Mouse (Mus musculus) kidney, adult 18-20 months (tissue): Measurements from ENCODE around the gene Gm38392.
A peak's percentile ranks its signal among the peaks of the same experiment; 100 is the strongest.

ENCODE experiments used
- DNase-seq: peaks from one replicate; pipeline ENCODE4 v3.0.0; 2021

Gene Gm38392

DNA sequence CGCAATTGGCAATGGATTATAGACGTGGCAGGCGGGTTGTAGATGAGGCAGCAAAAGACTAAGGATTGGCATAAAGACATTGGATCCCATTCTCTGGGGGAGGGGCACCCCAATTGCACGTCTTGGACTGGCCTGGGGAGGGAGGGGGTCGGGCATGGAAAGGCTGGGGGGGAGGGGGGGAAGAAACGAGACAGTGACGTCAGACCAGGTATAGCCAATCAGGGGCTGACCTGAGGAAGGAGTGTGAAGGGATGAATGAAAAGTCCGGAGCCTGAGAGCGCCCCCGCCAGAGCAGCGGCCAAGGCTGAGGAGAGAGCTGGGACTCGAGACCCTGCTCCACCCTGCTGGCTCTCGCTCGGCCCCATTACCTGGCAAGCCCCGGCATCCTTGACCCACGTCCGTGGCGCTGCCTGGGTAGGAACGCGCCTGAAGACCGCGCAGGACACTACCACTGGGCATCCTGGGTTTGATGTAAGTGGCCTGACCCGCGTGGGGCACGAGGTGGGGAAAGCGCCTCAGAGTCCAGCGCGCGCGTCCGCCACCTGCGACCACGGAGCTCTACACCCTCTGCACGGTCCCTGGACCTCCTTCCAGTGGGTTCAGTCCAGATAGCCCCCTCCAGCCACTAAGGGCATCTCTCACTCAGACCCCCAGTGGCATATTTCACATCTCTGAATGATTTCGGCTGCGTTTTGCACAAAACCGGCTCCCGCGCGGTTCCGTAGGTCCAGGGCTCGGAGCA is 72.6 kb downstream of the Gm38392 start:
- no peak for DNase-seq

DNA sequence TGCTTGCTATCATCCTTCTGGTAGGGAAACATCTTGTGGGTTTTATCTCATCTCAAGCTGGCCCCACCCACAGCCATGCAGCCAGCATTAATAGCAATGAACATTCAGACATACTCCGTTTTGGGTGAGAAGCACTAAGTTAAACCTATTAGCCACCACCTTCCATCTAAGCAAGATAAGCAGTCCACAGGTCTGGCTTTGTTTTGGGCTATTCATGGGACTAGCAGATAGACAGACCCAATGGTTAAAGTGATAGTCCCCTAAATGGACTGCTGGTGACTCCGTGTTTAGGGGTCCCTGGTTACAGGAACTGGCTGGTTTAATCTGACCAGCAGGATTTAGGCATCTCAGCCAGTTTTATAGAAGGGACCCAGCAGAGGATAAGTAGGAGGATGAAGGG is 74.0 kb downstream of the Gm38392 start:
- no peak for DNase-seq

DNA sequence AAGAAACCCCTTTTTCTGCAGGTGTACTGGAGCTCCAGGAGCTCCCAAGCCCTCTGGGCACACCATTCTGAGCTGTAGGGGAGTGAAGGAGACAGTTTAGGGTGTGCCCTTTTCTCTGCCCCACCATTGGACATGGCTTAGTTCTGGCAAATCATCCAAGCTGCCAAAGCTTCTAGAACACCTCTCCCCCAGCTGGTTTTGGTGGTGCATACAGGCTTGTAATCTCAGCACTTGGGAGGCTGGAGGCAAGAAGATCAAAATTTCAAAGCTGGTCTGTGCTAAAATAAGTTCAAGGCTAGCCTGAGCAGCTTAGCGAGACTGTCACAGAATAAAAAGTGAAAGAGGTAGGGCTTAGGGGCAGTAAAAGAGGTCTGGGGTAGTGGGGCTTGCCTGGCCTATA is 74.7 kb downstream of the Gm38392 start:
- DNase-seq: no peak

DNA sequence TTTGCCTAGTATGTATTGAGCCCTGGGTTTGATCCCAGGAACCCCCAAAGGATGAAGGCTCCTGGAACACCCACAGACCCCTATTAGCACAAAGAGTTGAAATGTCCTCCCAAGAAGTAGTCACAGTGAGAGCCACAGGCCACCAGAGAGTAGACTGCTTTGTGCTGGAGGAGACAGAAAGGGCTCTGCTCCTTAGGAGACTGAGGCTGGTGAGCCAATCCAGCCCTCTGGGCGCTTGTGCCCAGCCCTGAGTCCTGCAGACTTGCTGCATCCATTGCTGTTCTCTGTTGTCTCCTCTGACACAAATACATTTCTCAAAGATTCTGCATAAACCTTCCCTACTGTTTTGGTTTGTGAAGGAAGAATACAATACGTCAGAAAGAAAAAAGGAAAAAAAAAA is 76.1 kb downstream of the Gm38392 start:
- DNase-seq: no peak

DNA sequence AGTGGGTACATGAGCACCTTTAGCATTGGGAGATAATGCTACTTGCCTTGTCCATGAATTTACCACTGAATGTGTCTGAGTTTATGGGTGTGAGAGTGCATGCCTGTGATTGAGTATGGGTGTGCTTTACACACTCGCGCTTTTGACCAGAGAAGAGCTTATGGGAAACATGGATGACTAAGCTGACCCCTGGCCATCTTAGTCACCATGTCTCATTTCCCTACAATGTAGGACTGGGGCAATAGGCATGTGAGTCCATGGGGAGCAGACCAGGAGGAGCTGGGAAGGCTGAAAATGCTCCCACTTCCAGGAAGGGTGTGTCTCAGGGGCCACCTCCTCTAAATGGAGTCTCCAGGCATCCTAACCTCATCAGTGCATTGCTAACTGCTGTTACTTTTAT is 76.9 kb downstream of the Gm38392 start:
- DNase-seq: no peak

GRCm38 (mm10) chr3:88209306-88209705 is 77.7 kb downstream of the Gm38392 start:
- DNase-seq: no peak

DNA sequence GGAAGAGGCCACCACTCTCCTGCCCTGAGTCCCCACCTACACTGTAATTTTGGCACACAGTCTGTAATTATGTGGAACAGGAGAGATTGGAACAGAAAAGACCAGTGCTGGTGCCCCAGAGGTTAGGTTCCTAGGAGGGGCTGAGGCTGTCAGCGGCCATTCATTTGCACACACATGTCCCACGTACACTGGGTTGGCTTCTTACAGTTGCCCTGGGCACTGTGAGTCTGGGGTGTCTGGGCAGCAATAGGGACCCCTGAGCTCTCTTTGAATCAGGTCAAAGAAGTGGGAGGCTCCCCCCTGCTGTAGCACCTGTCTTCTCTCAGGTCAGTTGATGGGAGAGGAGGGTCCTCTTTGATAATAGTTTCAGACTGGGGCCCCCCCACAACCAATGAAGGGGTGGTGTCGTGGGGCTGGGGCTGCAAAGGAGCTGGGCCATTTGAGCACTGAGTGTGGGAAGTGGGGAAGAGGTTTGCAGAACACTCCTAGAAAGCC is 78.7 kb downstream of the Gm38392 start:
- no peak for DNase-seq

DNA sequence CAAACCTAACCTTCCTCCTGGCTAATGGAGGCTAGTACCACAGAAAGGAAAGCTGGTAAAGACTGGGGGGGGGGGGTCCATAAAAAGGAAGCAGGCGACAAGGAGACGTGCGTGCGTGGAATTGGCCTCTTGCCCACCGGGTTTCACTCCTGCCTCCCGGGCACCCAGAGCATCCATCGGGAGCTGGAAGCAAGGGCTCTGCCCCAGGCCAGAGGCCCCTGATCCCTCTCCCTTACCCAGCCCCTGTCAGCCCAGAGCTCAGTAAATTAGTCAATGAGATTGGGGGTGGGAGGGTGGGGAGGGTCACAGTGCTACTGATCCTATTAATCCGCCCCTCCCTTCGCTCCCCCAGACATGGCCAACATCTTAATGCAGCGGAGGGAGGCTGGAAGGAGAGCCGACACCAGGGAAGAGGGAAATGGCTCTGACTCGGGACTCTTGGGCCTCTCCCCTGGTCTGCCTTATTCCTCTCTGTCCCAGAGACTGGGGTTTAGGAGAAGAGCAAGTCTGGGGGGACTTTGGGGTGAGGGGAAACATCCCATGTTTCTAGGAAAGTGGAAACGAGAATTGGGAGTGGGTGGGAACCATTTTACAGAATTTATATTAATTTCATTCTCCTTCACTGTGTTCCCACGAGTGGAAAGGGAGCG is 79.4 kb downstream of the Gm38392 start:
- no peak for DNase-seq

DNA sequence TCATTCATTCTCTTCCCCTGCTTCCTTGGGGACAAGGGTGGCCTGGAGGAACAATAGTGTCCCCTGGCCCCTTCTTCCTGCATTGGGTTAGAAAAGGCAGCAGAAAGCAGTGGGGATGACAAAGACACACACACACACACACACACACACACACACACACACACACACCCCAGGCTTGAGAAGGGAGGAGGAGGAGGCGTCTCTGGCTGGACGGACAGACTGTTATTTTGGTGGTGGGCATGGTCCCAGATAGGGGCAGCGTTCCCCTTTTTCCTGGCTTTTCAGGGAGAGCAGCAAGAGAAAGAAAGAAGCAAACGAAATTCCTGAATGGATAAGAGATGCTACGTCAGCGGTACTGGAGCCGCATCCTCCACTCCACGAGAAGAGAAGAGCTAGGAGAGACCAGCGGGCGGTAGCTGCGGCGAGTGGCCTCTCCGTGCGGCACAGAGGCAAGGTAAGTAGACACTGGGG is 80.1 kb downstream of the Gm38392 start:
- DNase-seq: no peak

DNA sequence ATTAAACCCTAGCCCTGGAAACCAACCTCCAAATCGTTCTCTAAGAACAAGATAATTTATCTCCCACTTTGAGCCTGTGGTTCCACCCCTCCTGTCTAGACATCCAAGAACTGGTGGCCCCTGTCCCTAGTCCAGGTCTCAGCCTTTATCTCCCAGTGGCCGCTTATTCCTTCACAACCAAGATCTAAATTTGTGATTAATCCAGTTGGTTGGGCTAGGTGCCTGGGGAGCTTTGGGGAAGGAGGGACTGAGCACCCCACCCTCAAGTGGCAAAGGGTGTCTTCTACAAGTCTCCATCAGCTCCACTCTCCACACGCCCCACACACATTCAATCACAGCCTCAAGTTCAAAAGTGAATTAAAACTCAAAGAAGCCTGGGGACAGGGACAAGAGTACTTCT is 80.5 kb downstream of the Gm38392 start:
- DNase-seq: no peak

GRCm38 (mm10) chr3:88205563-88206491 is 81.2 kb downstream of the Gm38392 start:
- DNase-seq: no peak

- no peak for DNase-seq
These were observed 81.8 kb downstream of the Gm38392 start for GRCm38 (mm10) chr3:88205176-88205562.

DNA sequence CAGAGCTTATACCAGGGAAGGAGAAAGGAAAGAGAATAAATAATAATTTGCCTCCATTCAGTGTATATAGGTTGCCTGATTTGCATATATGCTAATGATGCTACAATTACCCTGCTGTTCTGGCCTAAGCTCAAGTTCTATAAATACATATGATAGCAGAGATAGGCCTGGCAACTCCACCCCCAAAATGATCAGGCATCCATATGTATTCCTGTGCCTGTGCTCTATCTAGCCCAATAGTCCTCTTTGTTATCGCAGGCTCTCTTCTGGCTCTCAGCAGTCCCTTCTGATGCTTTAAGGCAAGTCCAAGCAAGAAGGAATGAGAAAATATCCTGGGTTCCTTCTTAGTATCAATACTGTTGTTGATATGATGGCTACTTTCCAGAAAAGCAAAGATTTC is 82.3 kb downstream of the Gm38392 start:
- DNase-seq: no peak

DNA sequence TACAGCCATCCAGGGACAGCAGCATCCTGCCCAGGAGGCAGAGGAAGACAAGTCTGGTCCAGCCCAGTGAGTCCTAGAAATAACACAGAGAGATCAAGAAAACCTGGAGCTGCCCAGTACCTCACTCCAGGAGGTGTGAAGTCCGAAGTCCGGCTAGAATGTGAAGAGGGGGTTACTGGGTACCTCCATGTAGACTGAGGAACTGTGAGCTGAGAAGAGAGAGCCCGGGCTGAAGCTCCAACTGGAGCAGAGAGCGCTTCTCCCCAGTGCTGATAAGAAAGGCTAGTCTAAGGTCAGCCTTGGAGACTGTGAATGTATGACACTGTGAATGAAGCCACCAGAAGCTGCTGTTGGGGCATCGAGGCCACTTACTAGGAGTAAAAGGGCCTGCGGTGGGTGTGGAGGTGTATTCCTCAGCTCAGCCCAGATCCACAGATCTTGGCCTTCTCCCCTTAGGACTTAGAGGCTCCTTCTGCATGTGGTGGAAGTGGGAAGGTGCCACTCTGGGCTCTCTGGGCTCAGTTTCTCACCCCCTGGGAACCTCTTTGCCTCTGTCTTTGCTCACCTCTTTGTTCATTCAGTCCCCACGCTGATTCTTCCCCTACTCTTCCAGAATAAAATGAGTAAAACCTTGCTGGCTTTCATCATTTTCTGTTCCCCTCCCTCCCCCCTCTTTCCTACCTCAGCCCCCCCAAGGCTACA is 82.9 kb downstream of the Gm38392 start:
- no peak for DNase-seq

- no peak for DNase-seq
These were observed 83.6 kb downstream of the Gm38392 start for GRCm38 (mm10) chr3:88203456-88203855.

GRCm38 (mm10) chr3:88202986-88203385 is 84.0 kb downstream of the Gm38392 start:
- DNase-seq: no peak

DNA sequence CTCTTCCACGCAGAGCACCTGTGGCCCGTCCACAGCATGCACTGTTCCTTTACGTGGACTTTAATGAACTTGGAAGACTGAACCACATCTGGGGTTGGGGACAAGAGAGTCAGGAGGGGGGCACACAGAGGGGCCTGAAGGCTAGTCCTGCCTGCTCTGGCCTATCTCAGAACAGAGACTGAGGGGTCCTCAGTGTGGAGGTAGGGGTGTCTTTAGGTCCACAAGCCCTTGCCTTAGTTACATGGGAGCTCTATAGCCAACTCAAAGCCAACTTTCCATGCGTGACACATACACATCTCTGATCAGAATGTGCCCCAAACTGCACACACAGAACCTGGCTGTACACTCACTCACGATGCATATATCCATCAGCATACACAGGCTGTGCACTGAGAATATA is 85.4 kb downstream of the Gm38392 start:
- no peak for DNase-seq

DNA sequence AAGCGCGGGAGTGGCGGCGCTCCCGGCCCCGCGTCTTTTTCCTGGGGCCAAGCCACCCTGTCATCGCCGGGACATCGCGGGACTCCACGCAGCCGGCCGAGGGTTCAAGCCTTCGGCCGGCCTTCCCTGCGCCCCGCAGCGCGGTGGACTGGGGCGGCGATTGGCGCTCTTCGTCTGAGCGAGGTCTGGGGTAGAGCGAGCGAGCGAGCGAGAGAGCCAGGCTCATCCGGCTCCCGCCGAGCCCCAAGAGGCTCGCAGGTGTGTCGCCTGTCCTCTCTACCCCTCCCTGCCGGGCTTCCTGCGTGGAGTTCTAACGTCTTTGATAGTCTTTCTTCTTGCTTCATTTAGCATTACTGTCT is 86.1 kb downstream of the Gm38392 start:
- DNase-seq: no peak

DNA sequence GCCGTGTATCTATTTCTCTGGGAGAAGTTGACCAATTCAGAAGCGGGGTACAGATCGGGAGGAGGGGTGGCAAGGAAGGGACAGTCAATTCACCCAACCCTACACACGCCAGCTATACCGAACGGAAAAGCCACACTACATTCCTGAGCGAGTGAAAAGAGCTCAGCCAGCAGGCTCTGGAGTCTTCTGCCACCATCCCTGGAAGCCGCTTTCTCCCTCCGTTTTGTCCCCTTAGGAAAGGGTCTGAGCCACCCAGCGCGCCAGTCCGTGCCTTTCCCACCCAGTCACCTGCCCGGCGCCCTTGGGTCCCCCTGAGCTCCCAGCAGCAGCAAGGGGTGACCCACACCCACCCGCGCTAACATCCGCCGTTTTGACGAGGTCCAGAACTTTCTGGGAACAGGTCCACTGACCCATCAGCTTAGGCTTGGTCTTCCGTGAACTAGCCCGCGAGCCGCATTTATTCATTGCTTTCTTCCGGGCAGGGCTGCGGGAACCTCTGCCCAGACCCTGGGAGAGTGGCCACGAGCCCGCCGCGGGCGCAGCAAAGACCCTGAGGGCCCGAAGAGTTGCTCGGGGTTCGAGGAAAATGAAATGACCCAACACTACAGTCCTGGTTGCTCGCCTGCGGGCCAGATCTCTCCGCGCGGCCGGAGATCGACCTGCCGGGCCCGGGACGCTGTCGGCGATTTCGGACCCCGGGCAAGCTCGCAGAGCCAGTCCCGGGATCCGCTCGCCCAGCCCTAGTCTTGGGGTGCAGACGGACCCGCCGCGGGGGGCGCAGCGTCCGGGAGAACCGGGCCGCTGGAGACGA is 86.6 kb downstream of the Gm38392 start:
- peak; percentile 34 for DNase-seq

- DNase-seq: no peak
These were observed 87.4 kb downstream of the Gm38392 start for GRCm38 (mm10) chr3:88199541-88200110.

DNA sequence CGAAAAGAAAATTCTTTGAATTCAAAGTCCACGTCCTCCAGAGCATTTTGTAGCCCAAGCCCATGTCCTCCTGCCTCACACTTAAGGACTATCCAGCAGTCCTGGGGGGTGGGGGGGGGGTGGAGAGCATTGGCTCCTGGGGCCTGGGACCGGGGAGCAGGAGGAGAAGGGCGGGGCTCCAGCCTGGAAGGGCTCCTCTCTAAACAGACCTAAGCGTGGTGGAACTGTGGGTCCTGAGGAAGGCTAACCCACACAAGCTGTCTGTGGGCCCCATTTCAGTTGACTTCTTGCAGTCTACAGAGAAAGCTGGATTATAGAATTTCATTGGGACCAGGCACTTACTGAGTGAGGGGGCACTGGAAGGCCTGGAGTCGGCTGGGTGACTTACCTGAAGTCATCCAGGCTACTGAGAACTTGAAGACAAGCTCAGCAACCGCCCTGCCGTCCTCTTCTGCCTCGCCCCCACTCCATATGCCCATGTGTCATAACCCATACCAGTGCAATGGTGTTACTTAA is 88.4 kb downstream of the Gm38392 start:
- DNase-seq: no peak
